Mouse (Mus musculus) heart, embryonic 10.5 days (tissue): ENCODE measurements around the gene Osbpl6. TPM values are rescaled to one million over a fixed set of nuclear protein-coding genes. Genes with fewer than 3 reads are reported as not detected.

Experiments
- DNase-seq: peaks from one replicate; pipeline ENCODE4 v3.0.0-alpha.2; 2017; ENCODE audit warnings: low spot score
- H3K27ac ChIP-seq: fragments of 300-500 bp; sonication (generic); 2 replicates; pipeline ENCODE4 v1.5.1; 2016; ENCODE audit warnings: mild to moderate bottlenecking
- H3K27me3 ChIP-seq: fragments of 300-500 bp; sonication (generic); 2 replicates; pipeline ENCODE4 v1.6.1; 2016; ENCODE audit warnings: mild to moderate bottlenecking; ENCODE audit not compliant: poor library complexity, insufficient read depth, severe bottlenecking
- H3K36me3 ChIP-seq: fragments of 300-500 bp; sonication (generic); 2 replicates; pipeline ENCODE4 v1.6.1; 2016; ENCODE audit warnings: mild to moderate bottlenecking, moderate library complexity
- H3K4me1 ChIP-seq: fragments of 300-500 bp; sonication (generic); 2 replicates; pipeline ENCODE4 v1.6.1; 2016; ENCODE audit warnings: mild to moderate bottlenecking
- H3K4me3 ChIP-seq: fragments of 300-500 bp; sonication (generic); 2 replicates; pipeline ENCODE4 v1.5.1; 2016; ENCODE audit warnings: mild to moderate bottlenecking, moderate library complexity
- H3K9me3 ChIP-seq: fragments of 300-500 bp; sonication (generic); 2 replicates; pipeline ENCODE4 v1.6.1; 2016; ENCODE audit warnings: mild to moderate bottlenecking, moderate library complexity
- WGBS: fragments of 180-500 bp; shearing (Covaris S2); methylation state at CpG from one replicate; pipeline ENCODE4 v1.1.7; 2016; 5-methylcytosine and 5-hydroxymethylcytosine counted together
- polyA plus RNA-seq: library from polyadenylated mRNA; unstranded; fragments of >200 nt; fragmentation: Nextera tagmentation; extraction: Ambion mirVana; gene quantifications from 2 replicates; pipeline ENCODE4 v1.2.1, GENCODE M21; 2016

The Osbpl6 gene
- polyA plus RNA-seq, 1 experiment from 2014 or later = 9.6 TPM

- H3K4me3 ChIP-seq = no peak overlapping the region
- H3K4me1 ChIP-seq = no peaks in the 10 kb centered on the region
- no peak for DNase-seq
- WGBS = 81% methylated on average over 8 of the region's 8 CpGs
- no peak overlapping the region for H3K27ac ChIP-seq
- no peaks in the 10 kb centered on the region for H3K9me3 ChIP-seq
- no peaks in the 10 kb centered on the region for H3K36me3 ChIP-seq
- no peaks in the 10 kb centered on the region for H3K27me3 ChIP-seq
Observed at GRCm38 (mm10) chr2:76566933-76567551, 160.7 kb downstream of the Osbpl6 start.

GRCm38 (mm10) chr2:76571543-76571942, 165.2 kb downstream of the Osbpl6 start:
- no peak for DNase-seq
- Histone ChIP-seq H3K27ac (no peak overlapping the region), H3K9me3 (no peaks in the 10 kb centered on the region), H3K4me3 (no peak overlapping the region), H3K27me3 (no peaks in the 10 kb centered on the region), H3K36me3 (no peaks in the 10 kb centered on the region), H3K4me1 (no peaks in the 10 kb centered on the region)
- WGBS = 81% methylated on average over 10 of the region's 10 CpGs

- WGBS = 80% methylated on average over 8 of the region's 8 CpGs
- H3K4me1 ChIP-seq = no peaks in the 10 kb centered on the region
Observed at GRCm38 (mm10) chr2:76578911-76579310, 172.6 kb downstream of the Osbpl6 start.

GRCm38 (mm10) chr2:76585090-76585489, 178.8 kb downstream of the Osbpl6 start:
- DNase-seq = no peak
- Histone ChIP-seq H3K4me3 (no peak overlapping the region), H3K4me1 (no peaks in the 10 kb centered on the region), H3K9me3 (no peaks in the 10 kb centered on the region), H3K27me3 (no peaks in the 10 kb centered on the region), H3K36me3 (0 out of 2 replicates have a peak, but pooled peaks cover 6% of the 10 kb centered on the region), H3K27ac (no peak overlapping the region)
- 91% methylated on average over 13 of the region's 13 CpGs for WGBS

More at GRCm38 (mm10) chr2:76578911-76579310, 172.6 kb downstream of the Osbpl6 start:
- Histone ChIP-seq H3K27me3 (no peaks in the 10 kb centered on the region), H3K36me3 (no peaks in the 10 kb centered on the region), H3K27ac (no peak overlapping the region), H3K4me3 (no peak overlapping the region), H3K9me3 (no peaks in the 10 kb centered on the region)
- no peak for DNase-seq

GRCm38 (mm10) chr2:76586906-76587305, 180.6 kb downstream of the Osbpl6 start:
- WGBS = 82% methylated on average over 10 of the region's 10 CpGs
- no peak for DNase-seq
- H3K9me3 ChIP-seq = no peaks in the 10 kb centered on the region

GRCm38 (mm10) chr2:76590221-76590620, 183.9 kb downstream of the Osbpl6 start:
- no peak overlapping the region for H3K27ac ChIP-seq
- H3K36me3 ChIP-seq = 0 out of 2 replicates have a peak, but pooled peaks cover 2% of the 10 kb centered on the region
- WGBS = 86% methylated on average over 7 of the region's 7 CpGs
- DNase-seq = no peak
- H3K9me3 ChIP-seq = no peaks in the 10 kb centered on the region
- no peak overlapping the region for H3K4me3 ChIP-seq
- H3K27me3 ChIP-seq = no peaks in the 10 kb centered on the region
- H3K4me1 ChIP-seq = no peaks in the 10 kb centered on the region

More at GRCm38 (mm10) chr2:76586906-76587305, 180.6 kb downstream of the Osbpl6 start:
- 0 out of 2 replicates have a peak, but pooled peaks cover 6% of the 10 kb centered on the region for H3K36me3 ChIP-seq
- no peak overlapping the region for H3K4me3 ChIP-seq
- H3K4me1 ChIP-seq = no peaks in the 10 kb centered on the region
- H3K27me3 ChIP-seq = no peaks in the 10 kb centered on the region
- H3K27ac ChIP-seq = no peak overlapping the region

- no peak for DNase-seq
- Histone ChIP-seq H3K36me3 (no peaks in the 10 kb centered on the region), H3K27ac (no peak overlapping the region), H3K4me1 (no peaks in the 10 kb centered on the region), H3K27me3 (no peaks in the 10 kb centered on the region), H3K4me3 (no peak overlapping the region), H3K9me3 (no peaks in the 10 kb centered on the region)
- WGBS = 72% methylated on average over 3 of the region's 3 CpGs
Observed at GRCm38 (mm10) chr2:76592401-76592924, 186.2 kb downstream of the Osbpl6 start.

- H3K9me3 ChIP-seq = no peaks in the 10 kb centered on the region
- WGBS = 87% methylated on average over 11 of the region's 11 CpGs
- H3K4me1 ChIP-seq = no peaks in the 10 kb centered on the region
- H3K4me3 ChIP-seq = no peak overlapping the region
- no peaks in the 10 kb centered on the region for H3K27me3 ChIP-seq
- H3K36me3 ChIP-seq = no peaks in the 10 kb centered on the region
- no peak for DNase-seq
- H3K27ac ChIP-seq = no peak overlapping the region
Observed at GRCm38 (mm10) chr2:76597521-76597920, 191.2 kb downstream of the Osbpl6 start.

- Histone ChIP-seq H3K4me1 (no peaks in the 10 kb centered on the region), H3K27ac (no peak overlapping the region), H3K9me3 (no peaks in the 10 kb centered on the region), H3K4me3 (no peak overlapping the region), H3K27me3 (no peaks in the 10 kb centered on the region), H3K36me3 (no peaks in the 10 kb centered on the region)
- WGBS = 70% methylated on average over 5 of the region's 5 CpGs
- no peak for DNase-seq
Observed at GRCm38 (mm10) chr2:76599214-76599613, 192.9 kb downstream of the Osbpl6 start.

- Histone ChIP-seq H3K27me3 (no peaks in the 10 kb centered on the region), H3K36me3 (no peaks in the 10 kb centered on the region), H3K4me1 (no peaks in the 10 kb centered on the region), H3K9me3 (no peaks in the 10 kb centered on the region), H3K27ac (no peak overlapping the region), H3K4me3 (no peak overlapping the region)
- 77% methylated on average over 1 of the region's 1 CpGs for WGBS
- DNase-seq = no peak
Observed at GRCm38 (mm10) chr2:76602256-76602655, 195.9 kb downstream of the Osbpl6 start.

- DNase-seq = no peak
- no peak overlapping the region for H3K4me3 ChIP-seq
- no peaks in the 10 kb centered on the region for H3K36me3 ChIP-seq
- no peaks in the 10 kb centered on the region for H3K9me3 ChIP-seq
- H3K27me3 ChIP-seq = no peaks in the 10 kb centered on the region
- 78% methylated on average over 3 of the region's 3 CpGs for WGBS
- H3K27ac ChIP-seq = no peak overlapping the region
- no peaks in the 10 kb centered on the region for H3K4me1 ChIP-seq
Observed at GRCm38 (mm10) chr2:76606704-76607103, 200.4 kb downstream of the Osbpl6 start.

- Histone ChIP-seq H3K27ac (no peak overlapping the region), H3K4me3 (no peak overlapping the region), H3K27me3 (no peaks in the 10 kb centered on the region), H3K4me1 (no peaks in the 10 kb centered on the region), H3K9me3 (no peaks in the 10 kb centered on the region), H3K36me3 (no peaks in the 10 kb centered on the region)
- 65% methylated on average over 10 of the region's 10 CpGs for WGBS
- no peak for DNase-seq
Observed at GRCm38 (mm10) chr2:76610326-76611104, 204.2 kb downstream of the Osbpl6 start.

GRCm38 (mm10) chr2:76611996-76612395, 205.7 kb downstream of the Osbpl6 start:
- H3K9me3 ChIP-seq = no peaks in the 10 kb centered on the region
- H3K4me1 ChIP-seq = no peaks in the 10 kb centered on the region
- H3K36me3 ChIP-seq = no peaks in the 10 kb centered on the region
- no peaks in the 10 kb centered on the region for H3K27me3 ChIP-seq
- no peak overlapping the region for H3K27ac ChIP-seq
- no peak for DNase-seq
- WGBS = 83% methylated on average over 3 of the region's 3 CpGs
- no peak overlapping the region for H3K4me3 ChIP-seq
